Mouse (Mus musculus): ENCODE measurements around the gene Prr5. TPM values are rescaled to one million over a fixed set of nuclear protein-coding genes. Genes with fewer than 3 reads are reported as not detected.

The Prr5 gene
- polyA plus RNA-seq, 1 experiment from 2014 or later, result 20.4 TPM

DNA sequence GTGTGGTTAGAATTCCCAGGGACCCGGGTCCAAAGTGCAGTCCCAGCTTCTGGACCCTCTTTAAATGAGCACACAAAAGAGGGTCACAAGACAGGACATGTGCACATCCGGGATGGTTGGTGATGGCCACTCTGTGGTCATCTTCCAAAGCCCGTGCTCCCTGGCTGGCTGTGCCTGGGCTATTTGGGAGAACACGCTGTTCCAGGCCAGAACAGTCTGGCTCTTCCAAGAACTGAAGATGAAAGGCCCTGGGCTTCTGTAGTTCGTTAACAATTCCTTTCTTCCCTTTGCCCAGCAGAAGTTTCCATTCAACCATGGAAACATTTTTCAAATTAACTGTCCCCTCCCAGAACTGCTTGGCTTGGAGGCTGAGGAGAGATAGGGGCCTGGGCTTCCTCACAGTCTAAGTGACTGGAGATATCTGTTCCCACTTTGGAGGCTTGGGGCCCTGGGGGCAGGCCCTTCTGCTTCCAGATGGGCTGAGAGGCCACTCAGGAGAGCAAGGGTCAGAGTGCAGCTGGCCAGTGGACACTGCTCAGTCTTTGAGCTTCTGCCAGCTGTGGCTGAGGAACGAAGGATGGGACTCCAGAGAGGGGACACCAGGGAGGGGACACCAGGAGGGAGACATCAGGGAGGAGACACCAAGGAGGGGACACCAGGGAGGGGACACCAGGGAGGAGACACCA lies 29.8 kb upstream of the Prr5 start:
- Histone ChIP-seq H3K27ac (peak overlapping the region; percentile 83), H3K9me3 (no peaks in the 10 kb centered on the region), H3K4me2 (replicated peaks) (no peak overlapping the region), H3K4me1 (peaks cover 34% of the 10 kb centered on the region), H3K4me3 (no peak overlapping the region), H3K9ac (no peak overlapping the region), H3K36me3 (no peaks in the 10 kb centered on the region), H3K27me3 (no peaks in the 10 kb centered on the region)
- 0 out of 2 replicates have a peak, but pooled peaks have one; percentile 50 for ATAC-seq (ENCODE audit: insufficient number of reproducible peaks, insufficient read depth, low FRiP score, low TSS enrichment)
- 31% methylated on average over 6 of the region's 6 CpGs for WGBS

DNA sequence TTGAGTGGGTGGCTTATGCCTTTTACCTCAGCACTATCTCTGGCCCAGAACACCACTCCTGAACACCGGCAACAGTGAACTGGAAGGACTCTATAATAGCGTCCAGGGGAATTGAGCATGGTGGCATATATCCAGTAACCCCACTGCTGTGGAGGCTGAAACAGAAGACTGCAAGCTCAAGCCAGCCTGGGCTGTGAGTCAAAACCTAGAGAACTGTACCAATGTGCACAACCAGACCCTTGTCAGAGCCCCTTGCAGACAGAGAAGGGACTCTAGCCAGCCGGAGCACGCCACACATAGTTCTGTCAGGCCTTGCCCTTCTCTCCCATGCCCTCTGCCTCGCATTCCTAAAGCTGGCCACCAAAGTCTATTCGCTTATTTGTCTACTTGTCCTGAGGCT lies 28.7 kb upstream of the Prr5 start:
- Histone ChIP-seq H3K4me3 (no peak overlapping the region), H3K4me1 (peaks cover 34% of the 10 kb centered on the region), H3K9ac (no peak overlapping the region), H3K27me3 (no peaks in the 10 kb centered on the region), H3K36me3 (no peaks in the 10 kb centered on the region), H3K4me2 (replicated peaks) (no peak overlapping the region), H3K27ac (no peak overlapping the region), H3K9me3 (no peaks in the 10 kb centered on the region)
- WGBS, result 78% methylated on average over 6 of the region's 6 CpGs
- ATAC-seq (ENCODE audit: insufficient number of reproducible peaks, insufficient read depth, low FRiP score, low TSS enrichment), result no peak

DNA sequence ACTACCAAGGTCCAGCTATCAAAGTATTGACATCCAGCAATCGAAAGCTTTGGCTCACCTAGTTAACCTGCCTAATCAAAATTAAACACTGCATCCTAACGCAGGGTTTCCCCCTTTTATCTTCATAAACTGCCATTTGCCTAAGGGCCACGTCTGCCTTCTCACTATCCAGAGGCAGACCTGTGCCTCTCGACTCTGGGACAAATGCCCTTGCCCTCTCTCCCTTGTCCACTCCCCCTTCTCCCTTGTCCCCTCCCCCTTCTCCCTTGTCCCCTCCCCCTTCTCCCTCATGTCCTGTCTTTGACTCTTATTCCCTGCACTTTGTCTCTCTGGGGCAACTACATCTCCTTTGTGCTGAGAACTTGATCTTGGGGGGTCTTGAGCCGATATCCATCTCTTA lies 28.3 kb upstream of the Prr5 start:
- Histone ChIP-seq H3K27me3 (no peaks in the 10 kb centered on the region), H3K9me3 (no peaks in the 10 kb centered on the region), H3K4me2 (replicated peaks) (no peak overlapping the region), H3K27ac (no peak overlapping the region), H3K4me3 (no peak overlapping the region), H3K9ac (no peak overlapping the region), H3K4me1 (peaks cover 34% of the 10 kb centered on the region), H3K36me3 (no peaks in the 10 kb centered on the region)
- ATAC-seq (ENCODE audit: insufficient number of reproducible peaks, insufficient read depth, low FRiP score, low TSS enrichment), result no peak
- 44% methylated on average over 5 of the region's 5 CpGs for WGBS

DNA sequence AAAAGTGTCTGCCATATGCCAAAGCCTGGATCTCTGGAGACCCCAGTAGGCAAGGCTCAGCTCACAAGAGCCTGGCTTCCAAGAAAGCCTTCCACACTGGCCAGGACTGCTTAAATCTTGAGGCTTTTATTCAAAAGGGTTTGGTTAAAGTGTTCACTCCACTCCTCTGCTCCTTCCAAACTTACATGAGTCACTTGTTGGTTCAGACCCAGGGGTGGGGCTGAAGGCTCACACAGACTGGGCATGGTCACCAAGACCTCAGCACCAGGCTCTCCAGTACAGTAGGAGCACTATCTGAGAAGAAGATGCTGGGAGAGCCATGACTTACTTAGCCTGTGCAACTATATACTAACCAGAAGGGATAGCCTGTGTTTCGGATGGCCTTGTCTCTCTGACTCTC lies 27.5 kb upstream of the Prr5 start:
- Histone ChIP-seq H3K4me2 (replicated peaks) (no peak overlapping the region), H3K4me3 (no peak overlapping the region), H3K9me3 (no peaks in the 10 kb centered on the region), H3K4me1 (peaks cover 34% of the 10 kb centered on the region), H3K27me3 (no peaks in the 10 kb centered on the region), H3K36me3 (no peaks in the 10 kb centered on the region), H3K9ac (no peak overlapping the region), H3K27ac (no peak overlapping the region)
- 100% methylated on average over 1 of the region's 1 CpGs for WGBS
- ATAC-seq (ENCODE audit: insufficient number of reproducible peaks, insufficient read depth, low FRiP score, low TSS enrichment), result no peak

DNA sequence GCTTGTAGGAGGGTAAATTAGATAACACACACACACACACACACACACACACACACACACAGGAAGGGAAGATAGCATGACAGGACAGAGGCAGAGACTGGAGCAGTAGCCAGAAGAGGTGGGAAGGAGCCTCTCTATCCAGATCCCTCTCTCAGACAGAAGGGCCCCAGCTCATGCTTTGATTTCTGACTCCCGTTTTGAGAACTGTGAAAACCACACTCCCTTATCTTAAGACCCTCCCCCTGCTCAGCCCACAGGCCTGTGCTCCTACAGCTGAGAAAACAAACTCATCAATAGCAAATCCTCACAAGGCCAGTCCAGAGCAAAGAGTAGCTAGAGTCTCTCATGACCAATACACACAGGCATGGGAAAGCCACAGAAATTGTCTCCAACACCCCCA lies 26.2 kb upstream of the Prr5 start:
- no peak overlapping the region for H3K27ac ChIP-seq
- H3K4me1 ChIP-seq, result peaks cover 34% of the 10 kb centered on the region
- peak; percentile 24; the same call in 1 of the 2 replicates for ATAC-seq (ENCODE audit: insufficient number of reproducible peaks, insufficient read depth, low FRiP score, low TSS enrichment)
- no peaks in the 10 kb centered on the region for H3K27me3 ChIP-seq
- WGBS, result 8% methylated on average over 1 of the region's 1 CpGs
- H3K4me2 ChIP-seq (replicated peaks), result no peak overlapping the region
- H3K4me3 ChIP-seq, result no peak overlapping the region
- H3K9ac ChIP-seq, result no peak overlapping the region
- no peaks in the 10 kb centered on the region for H3K36me3 ChIP-seq
- H3K9me3 ChIP-seq, result 0 out of 2 replicates have a peak, but pooled peaks cover 4% of the 10 kb centered on the region

DNA sequence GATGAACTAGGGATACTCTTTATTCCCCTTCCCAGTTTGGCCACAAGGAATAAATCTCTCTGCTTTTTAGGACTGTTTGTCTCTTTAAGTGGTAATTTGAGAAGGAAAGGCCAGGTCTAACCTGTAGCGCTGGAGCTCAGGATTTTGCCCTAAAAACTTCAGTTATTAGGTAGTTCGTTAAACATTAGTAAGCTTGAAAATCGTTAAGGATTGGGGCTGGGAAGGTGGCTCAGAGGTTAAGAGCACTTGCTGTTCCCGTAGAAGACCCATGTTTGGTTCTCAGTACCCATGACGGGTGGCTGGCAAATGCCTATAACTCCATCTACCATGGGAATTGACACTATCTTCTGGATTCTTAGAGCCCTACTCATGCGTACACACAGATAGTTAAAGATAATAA lies 17.9 kb upstream of the Prr5 start:
- Histone ChIP-seq H3K9ac (no peak overlapping the region), H3K9me3 (0 out of 2 replicates have a peak, but pooled peaks cover 4% of the 10 kb centered on the region), H3K4me3 (no peak overlapping the region), H3K4me2 (replicated peaks) (no peak overlapping the region), H3K4me1 (peaks cover 24% of the 10 kb centered on the region), H3K27me3 (no peaks in the 10 kb centered on the region), H3K27ac (no peak overlapping the region), H3K36me3 (no peaks in the 10 kb centered on the region)
- 91% methylated on average over 6 of the region's 6 CpGs for WGBS
- no peak for ATAC-seq (ENCODE audit: insufficient number of reproducible peaks, insufficient read depth, low FRiP score, low TSS enrichment)

DNA sequence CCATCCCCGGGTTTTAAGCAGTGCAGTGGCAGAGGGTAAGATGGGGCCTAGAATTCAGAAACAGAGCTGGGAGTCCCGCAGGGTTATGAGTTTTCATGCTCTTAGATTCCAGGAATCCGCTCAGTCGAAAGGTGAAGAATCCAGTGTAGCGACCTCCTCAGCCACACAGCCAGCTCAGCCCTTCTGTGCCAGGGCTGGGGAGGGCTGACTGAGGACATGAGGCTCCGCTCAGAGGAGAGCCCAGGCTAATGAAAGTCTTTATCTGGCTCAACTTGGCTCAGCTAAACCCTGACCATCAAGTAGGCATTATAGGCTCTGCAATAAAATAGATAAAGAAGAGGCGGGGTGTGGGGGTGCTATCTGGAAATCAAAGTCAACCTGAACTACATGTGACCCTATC lies 16.3 kb upstream of the Prr5 start:
- Histone ChIP-seq H3K27me3 (no peaks in the 10 kb centered on the region), H3K9me3 (no peaks in the 10 kb centered on the region), H3K36me3 (no peaks in the 10 kb centered on the region), H3K4me2 (replicated peaks) (no peak overlapping the region), H3K27ac (peak overlapping the region; percentile 97), H3K4me3 (no peak overlapping the region), H3K9ac (no peak overlapping the region), H3K4me1 (peaks cover 24% of the 10 kb centered on the region)
- WGBS, result 87% methylated on average over 7 of the region's 7 CpGs
- no peak for ATAC-seq (ENCODE audit: insufficient number of reproducible peaks, insufficient read depth, low FRiP score, low TSS enrichment)

DNA sequence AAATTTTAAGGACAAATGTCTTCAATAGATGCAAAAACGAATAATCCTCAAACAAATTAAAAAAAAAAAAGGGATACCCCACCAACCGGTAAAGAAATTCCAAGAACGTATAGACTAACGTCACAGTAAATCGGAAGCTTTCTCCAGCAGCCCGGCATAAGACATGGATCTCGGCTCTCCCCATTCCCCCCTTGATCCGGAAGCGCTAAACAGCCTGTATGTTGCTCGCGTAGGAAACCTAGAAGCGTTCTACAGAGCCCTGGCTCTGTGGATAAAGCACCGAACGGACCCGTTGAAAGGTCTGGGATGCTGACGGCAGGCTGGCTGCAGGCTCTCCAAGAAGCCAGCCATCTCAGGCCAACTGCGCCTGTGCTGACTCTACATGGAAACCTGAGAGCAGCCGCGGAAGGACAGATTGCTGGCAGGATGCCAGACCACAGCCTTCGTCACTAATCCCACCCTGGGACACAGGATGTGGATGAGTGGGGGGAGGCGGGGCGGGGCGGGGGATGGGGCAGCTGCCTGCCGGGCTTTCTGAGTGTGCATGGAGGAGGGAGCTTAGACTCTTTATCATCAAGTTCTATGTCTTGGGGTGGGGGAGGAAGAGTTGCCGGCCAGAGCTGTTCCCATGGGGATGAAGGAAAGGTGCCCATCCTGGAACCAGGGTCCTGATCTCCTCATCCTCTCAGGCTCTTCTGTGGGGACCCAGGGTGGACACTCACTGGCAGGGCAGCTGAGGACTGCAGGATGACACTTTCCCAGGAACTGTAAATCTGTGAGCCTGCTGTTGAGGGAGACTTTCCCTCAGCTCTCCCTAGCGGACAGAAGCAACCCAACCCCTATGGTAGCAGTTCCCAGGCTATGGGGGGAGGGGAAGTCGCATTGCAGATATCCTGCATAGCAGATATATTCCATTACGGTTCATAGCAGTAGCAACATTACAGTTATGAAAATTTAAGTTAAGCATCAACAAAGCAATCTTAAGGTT lies 15.1 kb upstream of the Prr5 start:
- H3K4me1 ChIP-seq, result peaks cover 28% of the 10 kb centered on the region
- H3K4me2 ChIP-seq (replicated peaks), result peak overlapping the region; percentile 49
- peak; percentile 91 for ATAC-seq (ENCODE audit: insufficient number of reproducible peaks, insufficient read depth, low FRiP score, low TSS enrichment)
- H3K27ac ChIP-seq, result peak overlapping the region; percentile 97
- peak overlapping the region; percentile 27; the same call in 1 of the 2 replicates for H3K9ac ChIP-seq
- peak overlapping the region; percentile 31 for H3K4me3 ChIP-seq
- H3K9me3 ChIP-seq, result no peaks in the 10 kb centered on the region
- H3K27me3 ChIP-seq, result no peaks in the 10 kb centered on the region
- H3K36me3 ChIP-seq, result no peaks in the 10 kb centered on the region
- WGBS, result 2% methylated on average over 28 of the region's 28 CpGs

DNA sequence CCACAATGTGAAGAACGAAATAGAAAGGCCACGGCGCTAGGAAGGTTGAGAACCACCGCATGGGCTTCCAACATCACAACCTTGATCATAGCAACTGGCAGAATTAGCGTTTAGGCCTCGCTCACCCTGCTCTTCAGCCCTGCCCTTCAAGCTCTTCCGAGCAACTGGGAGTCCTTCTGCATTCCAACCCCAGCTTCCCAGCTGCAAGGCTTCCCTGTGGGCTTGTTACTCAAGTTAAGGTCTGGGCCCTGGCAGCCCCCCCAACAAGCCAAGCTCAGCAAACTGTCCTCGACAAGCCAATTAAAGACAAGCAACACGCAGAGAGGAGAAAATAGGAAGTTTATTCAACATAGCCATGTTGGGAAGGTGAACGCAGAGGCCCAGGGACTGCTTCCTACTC lies 14.4 kb upstream of the Prr5 start:
- Histone ChIP-seq H3K36me3 (no peaks in the 10 kb centered on the region), H3K4me3 (no peak overlapping the region), H3K4me1 (peaks cover 28% of the 10 kb centered on the region), H3K9me3 (no peaks in the 10 kb centered on the region), H3K27me3 (no peaks in the 10 kb centered on the region), H3K9ac (no peak overlapping the region), H3K4me2 (replicated peaks) (peak overlapping the region; percentile 49; the same call in 1 of the 2 replicates), H3K27ac (peak overlapping the region; percentile 97)
- ATAC-seq (ENCODE audit: insufficient number of reproducible peaks, insufficient read depth, low FRiP score, low TSS enrichment), result no peak
- 46% methylated on average over 10 of the region's 10 CpGs for WGBS

DNA sequence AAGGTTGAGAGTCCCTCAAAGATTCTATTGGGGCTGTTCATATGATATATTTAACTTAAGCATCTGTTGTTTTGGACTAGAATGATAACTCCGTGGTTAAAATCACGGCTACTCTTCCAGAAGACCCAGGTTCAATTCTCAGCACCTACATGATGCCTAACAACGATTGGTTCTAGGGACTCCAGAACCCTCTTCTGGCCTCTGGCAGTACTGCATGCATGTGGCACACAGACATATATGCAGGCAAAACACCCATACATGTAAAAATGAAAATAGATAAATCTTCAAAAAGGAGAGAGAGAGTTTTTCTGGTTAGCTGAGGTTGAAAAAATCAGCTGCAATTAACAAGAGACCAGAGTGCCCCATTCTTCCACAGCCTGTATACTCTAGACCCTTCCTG lies 12.7 kb upstream of the Prr5 start:
- no peak for ATAC-seq (ENCODE audit: insufficient number of reproducible peaks, insufficient read depth, low FRiP score, low TSS enrichment)
- Histone ChIP-seq H3K4me1 (peaks cover 28% of the 10 kb centered on the region), H3K9me3 (no peaks in the 10 kb centered on the region), H3K27me3 (no peaks in the 10 kb centered on the region), H3K4me2 (replicated peaks) (no peak overlapping the region), H3K36me3 (no peaks in the 10 kb centered on the region), H3K9ac (no peak overlapping the region), H3K4me3 (no peak overlapping the region), H3K27ac (no peak overlapping the region)
- 89% methylated on average over 3 of the region's 3 CpGs for WGBS

DNA sequence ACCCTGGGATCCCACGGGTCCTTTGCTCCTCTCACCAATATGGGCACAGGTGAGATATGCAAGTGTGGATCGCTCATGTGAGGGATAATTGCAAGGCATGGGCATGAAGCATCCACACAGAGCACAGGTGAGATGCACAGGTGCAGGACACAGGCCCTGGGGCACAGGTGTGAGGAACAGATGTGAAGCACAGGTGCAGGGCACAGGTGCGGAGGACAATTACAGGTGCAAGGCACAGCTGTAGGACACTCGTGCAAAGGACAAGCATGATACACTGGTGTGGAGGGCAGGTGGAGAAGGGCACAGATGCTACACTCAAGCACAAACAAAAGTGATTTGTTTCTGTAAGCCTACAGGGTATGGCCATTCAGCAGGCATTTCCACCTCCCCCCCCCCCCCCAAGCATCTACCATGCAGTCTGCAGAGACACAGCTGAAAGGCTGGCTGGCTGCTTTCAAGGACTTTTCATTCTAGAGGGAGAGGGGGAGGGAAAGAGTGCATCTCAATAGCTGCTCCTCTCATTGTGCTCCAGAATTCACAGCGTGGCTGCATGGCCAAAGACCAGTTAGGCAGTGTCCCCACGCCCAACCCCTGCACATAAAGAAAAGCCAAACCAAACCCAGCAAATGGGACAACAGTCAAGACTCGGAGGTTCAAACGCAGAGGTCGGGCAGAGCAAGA lies 11.9 kb upstream of the Prr5 start:
- Histone ChIP-seq H3K36me3 (no peaks in the 10 kb centered on the region), H3K9ac (no peak overlapping the region), H3K9me3 (no peaks in the 10 kb centered on the region), H3K27ac (no peak overlapping the region), H3K4me3 (no peak overlapping the region), H3K27me3 (no peaks in the 10 kb centered on the region), H3K4me1 (peaks cover 30% of the 10 kb centered on the region), H3K4me2 (replicated peaks) (no peak overlapping the region)
- no peak for ATAC-seq (ENCODE audit: insufficient number of reproducible peaks, insufficient read depth, low FRiP score, low TSS enrichment)
- 61% methylated on average over 9 of the region's 9 CpGs for WGBS

Measured in embryonic facial prominence, embryonic 12.5 days (tissue).